Mouse (Mus musculus): ENCODE measurements at regions not wholly inside any gene's neighbourhood (a gene's known extent, or its start where the extent isn't known, plus 50 kb on each side); places are given as distances from the start of the nearest gene placed in this dataset.
"Not testable (repeated sequence)": the region's sequence is repeated elsewhere in the genome, so short reads cannot be mapped to it uniquely, and the experiment has no call there.

DNA sequence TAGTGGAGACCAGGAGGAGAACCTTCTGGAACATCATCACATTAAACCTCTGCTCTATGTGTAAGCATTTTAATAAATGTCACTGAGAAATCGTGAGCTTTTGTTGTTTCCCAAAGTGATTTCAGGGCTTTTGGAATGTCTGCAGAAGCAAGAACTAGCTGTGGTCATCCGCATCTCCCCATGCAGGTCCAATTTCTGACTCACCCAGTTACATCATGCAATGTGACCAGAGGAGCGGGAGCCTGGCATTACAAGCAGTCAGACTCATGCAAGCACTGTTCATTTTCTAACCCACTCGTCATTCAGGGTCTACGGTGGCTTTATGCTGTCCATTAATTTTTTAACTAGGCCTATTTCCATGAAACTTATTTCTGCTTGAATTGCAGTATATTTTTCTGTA lies 151.2 kb upstream of the Supt20 start:
- DNase-seq (ENCODE audit: low read depth, low spot score) = no peak

DNA sequence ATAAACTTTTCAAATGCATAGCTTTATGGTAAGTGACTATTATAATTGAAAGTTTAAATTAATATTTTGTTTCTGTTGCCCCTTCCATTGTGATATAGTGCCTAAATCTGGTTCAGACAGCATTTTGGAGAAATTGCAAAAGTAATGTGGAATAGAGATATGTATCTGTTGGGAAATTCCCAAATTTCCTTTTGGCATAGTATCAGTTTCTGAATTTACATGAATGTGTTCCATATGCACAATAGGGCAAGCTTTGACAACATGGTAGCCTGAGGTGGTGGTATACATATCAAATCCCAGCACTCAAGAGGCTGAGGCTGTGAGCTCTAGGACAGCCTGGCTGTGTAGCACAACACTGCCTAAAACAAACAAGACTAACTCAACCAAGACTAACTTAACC lies 147.2 kb upstream of the Supt20 start:
- no peak for DNase-seq (ENCODE audit: low read depth, low spot score)

DNA sequence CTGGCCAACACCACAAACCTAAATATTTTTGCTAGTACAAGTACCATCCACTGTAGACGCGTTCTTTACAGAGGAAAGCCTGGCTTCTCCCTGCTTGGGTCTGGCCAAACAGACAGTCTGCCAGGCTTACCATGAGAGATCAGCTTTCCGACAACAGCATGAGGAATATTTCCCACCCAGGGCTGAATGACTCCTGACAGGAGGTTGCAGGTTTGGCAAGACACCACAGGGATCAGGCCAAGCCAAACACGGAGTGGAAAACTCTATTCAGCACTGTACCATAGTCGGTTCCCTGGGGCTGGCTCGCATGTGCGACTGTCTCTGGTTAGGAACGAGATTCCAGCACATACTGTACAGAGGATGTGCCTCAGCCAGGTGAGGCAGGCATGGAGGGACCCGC lies 140.7 kb upstream of the Supt20 start:
- DNase-seq (ENCODE audit: low read depth, low spot score) = no peak

DNA sequence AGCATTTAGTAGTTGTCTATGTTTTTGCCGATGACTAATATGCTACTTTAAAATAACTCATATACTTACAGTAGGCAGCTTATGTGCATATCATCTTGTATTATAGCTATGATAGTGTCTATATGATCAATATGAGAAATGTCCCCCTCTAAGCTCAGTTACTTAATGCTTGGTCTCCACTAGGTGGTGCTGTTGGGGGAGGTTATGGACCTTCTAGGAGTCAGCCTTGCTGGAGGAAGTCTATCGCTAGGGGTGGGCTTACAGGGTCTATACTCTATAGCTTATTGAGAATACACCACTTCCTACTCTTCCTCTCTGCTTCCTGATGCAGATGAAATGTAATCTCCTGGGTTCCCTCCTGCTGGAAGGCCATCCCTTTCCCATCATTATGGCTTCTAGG lies 136.7 kb upstream of the Supt20 start:
- peak; percentile 49 for DNase-seq (ENCODE audit: low read depth, low spot score)

DNA sequence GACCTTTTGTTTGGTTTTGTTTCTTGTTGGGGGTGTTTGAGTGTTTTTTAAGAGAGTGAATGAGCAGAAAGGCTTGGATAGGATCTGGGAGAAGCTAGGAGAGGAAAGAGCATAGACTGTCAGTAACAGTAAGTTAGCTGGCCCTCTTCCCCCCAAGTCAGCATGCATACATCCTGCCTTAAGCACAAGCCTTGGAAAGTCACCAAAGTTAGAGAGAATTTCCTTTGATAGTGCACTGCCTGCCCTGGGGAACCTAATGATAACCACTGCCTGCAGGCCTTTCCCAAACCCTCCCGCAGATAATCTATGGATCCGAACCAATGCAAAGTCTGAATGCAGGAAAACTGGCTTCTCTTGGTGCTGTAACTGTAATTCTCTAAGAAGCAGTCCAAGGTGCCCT lies 133.6 kb upstream of the Supt20 start:
- no peak for DNase-seq (ENCODE audit: low read depth, low spot score)

DNA sequence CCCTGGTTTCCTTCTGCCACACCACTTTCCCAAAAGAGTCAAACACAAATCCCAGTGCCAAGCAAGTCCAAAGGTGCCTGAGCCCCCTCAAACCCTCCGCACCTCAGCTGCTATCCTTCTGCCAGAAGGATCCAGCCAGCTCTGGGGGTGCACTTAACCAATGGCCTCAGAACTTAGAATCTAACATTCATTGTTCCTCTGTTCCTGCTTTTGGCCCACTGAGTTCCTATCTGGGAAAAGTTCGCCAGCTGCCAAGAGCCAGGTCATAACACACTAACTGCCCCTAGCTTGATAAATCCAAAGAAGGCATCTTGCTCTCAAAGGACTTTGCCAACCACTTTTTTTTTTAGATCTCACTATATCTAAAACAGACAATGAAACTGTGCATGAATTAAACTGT lies 133.1 kb upstream of the Supt20 start:
- no peak for DNase-seq (ENCODE audit: low read depth, low spot score)

DNA sequence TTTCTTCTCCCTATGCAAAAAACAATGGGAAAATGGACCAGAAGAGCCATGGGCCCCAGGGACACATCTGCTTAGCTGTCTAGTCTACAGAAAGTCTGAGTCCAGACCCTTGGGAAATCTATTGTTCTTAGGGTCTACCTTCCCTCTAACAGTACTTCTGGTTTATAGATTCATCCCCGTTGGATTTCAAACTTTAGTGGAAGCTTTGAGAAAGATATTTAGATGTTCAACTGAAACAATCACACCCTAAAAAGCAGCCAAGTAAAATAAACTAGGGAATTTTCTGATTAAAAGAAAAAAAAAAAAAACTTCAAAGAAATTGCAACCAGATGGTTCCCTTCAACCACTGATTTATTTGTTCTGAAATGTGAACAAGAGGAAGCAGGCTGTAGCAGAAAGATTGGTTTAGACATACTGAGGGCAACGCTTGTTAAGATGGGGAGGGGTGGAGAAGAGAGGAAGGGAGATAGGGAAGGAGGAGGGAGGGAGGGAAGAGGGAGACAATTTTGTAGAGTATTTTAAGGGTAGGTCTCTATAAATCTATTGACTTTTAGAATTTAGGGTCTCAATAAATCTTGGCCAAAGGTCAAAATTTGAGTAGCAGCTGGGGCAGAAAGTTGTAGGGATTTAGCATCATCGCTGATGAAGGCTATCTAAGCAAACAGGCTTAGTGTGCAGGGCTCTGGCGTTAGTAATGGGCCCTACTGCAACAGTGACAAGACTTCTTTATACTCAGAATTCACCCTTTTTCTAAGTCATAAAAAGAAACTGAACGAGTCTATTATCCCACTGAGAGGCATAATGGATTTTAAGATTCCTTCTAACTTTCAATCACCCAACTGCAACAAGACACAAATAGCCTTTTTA lies 132.3 kb upstream of the Supt20 start:
- DNase-seq (ENCODE audit: low read depth, low spot score) = no peak

DNA sequence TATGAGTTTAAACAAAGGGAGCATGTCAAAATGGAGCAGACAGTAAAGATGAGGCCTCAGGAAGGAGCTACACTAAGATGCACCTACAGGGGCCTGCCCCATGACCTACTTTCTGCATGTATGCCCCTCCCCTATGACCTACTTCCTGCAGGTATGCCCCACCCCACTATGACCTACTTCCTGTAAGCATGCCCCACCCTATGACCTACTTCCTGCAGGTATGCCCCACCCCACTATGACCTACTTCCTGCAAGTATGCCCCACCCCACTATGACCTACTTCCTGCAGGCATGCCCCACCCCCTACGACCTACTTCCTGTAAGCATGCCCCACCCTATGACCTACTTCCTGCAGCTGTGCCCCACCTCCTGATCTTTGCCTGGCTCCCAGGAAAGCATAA lies 125.3 kb upstream of the Supt20 start:
- DNase-seq (ENCODE audit: low read depth, low spot score) = no peak

DNA sequence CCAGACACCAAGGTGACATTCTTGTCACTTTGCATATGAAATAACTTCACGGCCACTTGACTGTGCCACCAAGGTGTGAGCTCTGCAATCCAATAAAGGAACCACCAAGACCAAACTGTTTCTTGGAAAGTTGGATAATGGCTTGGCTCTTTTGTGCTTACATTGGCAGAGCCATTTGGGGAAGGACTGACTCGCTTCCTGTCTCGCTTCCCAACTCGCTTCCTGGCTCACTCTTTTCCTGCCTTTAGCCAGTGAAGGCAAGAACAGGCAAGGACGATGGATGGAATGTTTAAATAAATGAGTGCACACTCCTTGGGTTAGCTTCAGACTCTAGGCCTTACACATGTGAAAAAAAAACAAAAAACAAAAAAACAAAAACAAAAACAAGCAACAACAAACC lies 124.5 kb upstream of the Supt20 start:
- no peak for DNase-seq (ENCODE audit: low read depth, low spot score)

DNA sequence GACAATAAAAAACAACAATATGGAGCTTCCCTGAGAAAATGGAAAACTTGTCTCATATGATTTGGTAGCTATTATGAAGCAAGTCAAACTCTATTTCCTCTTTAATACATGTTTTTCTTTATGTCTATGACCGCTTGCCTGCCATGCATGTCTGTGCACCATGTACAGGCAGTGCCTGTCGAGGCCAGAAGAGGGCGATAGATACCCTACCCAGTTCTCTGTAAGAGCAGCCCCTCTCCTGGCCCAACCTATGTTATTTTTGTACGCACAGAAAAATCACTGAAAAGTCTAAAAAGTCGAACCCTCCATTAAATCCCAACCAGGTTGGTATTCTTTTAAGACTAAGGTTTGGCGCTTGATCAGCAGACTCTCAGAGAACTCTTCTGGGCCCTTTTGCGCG lies 122.1 kb upstream of the Supt20 start:
- peak; percentile 45 for DNase-seq (ENCODE audit: low read depth, low spot score)

DNA sequence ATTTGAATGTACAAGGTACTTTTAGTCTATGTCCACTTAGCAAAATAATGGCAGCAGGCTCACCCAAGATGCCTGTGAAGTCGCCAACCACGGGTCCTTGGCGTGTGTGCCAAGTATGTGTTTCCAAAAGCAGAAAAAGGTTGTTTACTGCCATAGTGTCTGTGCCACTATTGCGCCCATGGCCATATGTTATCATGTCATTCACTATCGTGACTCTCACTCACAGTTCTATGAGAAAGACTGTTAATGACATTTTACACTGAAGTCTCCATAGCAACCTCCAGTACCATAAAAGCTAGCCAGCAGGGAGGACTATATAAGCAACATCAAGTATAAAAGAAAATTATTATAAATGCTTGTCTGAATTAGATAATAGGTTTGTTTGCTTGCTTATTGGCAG lies 114.8 kb upstream of the Supt20 start:
- no peak for DNase-seq (ENCODE audit: low read depth, low spot score)

DNA sequence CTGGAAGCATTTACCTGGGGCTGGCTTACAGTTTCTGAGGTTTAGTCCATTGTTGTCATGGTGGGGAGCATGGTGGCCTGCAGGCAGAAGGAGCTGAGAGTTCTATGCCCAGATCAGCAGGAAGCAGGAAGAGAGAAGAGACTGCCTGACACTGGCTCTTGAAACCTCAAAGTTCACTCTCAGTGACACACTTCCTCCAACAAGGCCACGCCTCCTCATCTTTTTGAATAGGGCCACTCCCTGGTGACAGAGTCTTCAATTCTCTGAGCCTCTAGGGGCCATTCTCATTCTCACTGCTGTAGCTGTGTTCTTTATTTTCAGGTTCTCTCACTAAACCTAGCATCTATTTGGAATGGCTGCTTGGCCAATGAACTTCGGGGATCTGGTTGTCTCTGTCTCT lies 113.2 kb upstream of the Supt20 start:
- no peak for DNase-seq (ENCODE audit: low read depth, low spot score)

DNA sequence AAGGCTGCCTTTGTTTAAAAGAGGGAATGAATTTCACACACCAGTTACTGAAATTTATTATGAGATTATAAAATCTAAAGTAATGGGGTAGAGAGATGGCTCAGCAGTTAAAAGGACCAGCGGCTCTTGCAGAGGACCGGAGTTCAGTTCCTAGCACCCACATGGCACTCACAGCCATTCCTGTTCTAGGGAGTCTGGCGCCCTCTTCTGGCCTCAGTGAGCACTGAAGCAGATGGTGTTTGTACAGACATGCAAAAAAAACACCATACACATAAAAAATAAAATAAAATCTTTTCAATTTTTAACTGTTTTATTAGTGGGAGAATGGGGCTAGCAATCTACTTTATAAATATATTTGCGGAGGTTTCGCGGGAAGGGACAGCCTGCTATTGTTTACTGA lies 112.3 kb upstream of the Supt20 start:
- DNase-seq (ENCODE audit: low read depth, low spot score) = no peak

DNA sequence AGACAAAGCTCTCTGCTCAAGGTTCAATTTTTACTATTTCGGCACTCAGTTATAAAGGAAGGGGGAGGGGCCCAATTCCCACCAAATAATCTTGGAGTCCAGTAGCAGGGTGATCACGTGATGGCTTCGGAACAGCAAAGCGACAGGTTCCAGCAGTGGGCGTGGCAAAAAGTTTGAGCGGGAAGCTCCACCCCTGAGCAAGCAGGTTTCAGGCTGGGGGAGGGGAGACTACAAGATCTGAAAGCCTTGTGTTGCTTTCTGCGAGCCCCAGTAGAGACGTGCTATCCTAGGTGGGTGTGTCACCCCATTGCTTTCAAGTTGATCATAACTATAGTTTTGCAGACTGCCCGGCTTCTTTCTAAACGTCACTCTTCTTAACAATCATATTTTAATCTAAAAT lies 106.8 kb upstream of the Supt20 start:
- not testable (repeated sequence) for DNase-seq (ENCODE audit: low read depth, low spot score)

DNA sequence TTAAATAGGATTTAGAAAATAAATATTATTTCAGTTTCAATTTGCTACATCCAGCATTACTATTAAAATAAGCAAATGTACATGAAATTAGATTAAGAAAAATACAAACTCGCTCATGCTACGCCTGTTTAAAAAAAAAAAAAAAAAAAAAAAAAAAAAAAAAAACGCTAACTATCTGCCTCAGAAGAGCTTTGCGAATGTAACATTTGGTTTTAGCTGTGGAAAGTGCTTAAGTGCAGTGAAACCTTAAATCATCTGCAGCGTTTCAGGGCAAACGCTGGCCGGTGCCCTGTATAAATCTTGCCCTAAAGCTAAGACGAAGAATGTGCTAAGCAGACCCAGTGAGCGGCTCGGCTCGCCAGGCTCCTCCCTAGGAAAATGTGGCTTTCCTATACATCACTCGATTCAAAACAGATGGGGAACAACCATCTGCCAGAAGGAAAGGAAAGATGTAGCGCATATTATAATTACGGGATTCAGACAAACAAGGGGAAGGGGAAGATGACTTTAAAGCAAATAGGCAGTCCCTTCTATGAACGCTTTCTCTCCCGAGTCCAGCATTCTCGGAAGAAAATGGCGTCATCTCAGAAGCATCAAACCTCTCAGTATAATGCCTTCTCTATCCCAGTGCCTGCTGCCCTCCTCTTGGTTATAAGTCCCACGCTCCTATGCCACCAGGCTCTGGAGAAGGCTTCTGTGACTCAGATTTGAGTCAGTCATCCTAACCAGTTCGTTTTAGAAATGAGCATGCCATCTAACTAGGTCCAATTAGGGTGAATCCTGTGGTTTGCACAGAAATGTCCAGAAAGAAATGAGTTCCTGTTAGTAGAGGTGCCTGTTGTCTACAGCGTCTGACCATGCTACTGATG lies 105.2 kb upstream of the Supt20 start:
- DNase-seq (ENCODE audit: low read depth, low spot score) = no peak

DNA sequence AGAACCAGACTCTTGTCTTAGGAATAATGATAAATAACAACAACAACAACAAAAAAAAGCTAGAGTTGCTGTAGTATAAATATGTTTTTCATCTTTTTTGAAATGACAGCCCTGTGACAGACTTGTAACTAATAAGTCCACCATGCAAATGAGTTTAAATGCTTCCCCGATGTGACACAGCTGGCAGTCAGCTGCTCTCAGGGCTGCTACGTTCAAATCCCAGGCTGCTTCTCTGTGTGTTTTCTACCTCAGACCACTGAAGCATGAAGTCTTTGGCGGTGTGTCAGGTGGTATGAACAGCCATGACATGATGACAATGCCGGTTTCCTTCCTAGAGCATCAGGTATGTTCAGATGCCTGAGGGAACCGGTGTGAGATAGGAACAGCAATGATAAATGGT lies 104.4 kb upstream of the Supt20 start:
- peak; percentile 62 for DNase-seq (ENCODE audit: low read depth, low spot score)

DNA sequence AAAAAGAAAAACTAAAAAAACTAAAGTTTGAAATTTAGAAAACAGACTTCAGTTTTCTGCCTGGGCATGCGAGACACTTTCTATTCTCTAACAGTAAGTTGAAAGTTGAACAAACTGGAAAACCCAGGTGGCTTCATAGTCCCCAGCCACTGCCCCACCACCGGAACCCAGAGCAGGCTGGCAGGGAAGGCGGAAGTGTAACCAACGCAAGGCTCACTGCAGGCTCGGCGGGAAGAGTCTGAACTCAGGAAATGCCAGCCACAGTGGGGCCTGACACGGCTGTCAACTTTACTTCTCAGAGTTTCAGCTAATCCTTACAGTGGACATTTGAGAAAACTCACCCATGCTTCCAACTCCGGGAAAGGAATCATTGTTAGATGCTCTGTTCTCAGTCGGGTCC lies 102.6 kb upstream of the Supt20 start:
- DNase-seq (ENCODE audit: low read depth, low spot score) = peak; percentile 57

DNA sequence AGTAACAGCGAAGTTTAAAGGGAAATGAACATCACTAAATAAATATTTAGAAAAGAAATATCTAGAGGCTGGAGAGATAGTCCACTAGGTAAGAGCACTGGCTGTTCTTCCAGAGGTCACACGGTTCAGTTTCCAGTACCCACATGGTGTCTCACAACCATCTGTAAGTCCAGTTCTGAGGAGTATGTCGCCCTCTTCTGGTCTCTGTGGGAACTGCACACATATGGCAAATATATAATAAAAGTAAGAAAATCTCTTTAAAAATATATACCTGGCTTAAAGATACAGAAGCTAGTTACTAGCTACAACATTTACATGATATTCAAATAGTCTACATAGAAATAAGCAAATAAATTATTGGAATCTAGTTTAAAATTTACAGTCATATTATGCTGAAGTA lies 101.4 kb upstream of the Supt20 start:
- DNase-seq (ENCODE audit: low read depth, low spot score) = peak; percentile 39

DNA sequence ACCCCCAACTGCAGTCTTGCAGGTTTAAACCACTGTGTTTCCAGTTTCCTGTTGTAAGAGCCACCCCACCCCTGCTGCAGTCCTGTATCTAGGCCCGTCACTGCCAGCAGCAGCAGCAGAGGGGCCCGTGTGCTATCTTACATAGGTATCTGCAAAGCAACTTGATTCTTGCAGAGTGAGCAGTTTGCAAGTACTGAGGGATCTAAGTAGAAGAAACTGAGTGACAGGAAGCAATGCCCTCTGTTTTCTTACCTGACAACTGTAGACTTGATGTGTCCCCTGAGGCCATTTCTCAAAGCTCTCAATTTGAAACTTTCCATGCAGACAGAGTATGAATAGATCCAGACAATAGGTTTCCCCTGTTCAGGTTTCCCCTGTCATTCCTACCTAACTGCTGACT lies 100.5 kb upstream of the Supt20 start:
- no peak for DNase-seq (ENCODE audit: low read depth, low spot score)

DNA sequence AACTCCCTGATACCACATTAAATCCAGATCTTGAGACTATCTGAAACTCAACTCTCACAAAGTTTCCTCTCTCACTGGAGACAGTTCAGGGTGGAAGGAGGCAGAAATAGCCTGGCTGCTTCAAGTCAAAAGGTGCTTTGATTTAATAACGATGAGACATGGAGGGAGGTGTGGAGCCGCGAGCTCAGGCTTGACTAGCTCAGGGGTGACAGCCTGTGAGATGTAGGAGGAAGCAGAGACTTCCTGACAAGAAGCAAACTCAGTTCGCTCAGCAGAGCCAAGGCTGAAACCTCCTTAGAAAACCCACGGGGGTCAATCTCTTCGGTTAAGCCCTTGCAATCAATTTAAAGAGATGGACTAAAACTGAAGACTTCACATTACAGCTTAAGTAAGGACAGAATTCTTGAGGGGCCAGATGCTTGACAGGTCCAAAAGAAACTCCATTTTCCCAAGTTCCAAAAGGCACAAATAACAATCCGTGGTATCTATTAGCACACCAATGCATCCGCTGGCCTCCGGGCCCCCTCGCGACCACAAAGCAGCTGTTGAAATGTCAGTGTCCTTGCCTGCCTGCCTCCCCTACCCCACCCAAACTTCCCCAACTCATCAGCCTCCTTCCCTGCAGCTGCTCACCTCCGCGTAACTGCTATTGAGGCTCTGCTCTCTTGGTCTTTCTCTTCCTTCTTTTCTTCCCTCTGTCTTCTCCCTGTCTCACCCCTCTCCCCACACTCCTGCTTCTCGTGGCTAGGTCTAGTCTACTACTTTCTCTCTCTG lies 99.8 kb upstream of the Supt20 start:
- DNase-seq (ENCODE audit: low read depth, low spot score) = no peak

DNA sequence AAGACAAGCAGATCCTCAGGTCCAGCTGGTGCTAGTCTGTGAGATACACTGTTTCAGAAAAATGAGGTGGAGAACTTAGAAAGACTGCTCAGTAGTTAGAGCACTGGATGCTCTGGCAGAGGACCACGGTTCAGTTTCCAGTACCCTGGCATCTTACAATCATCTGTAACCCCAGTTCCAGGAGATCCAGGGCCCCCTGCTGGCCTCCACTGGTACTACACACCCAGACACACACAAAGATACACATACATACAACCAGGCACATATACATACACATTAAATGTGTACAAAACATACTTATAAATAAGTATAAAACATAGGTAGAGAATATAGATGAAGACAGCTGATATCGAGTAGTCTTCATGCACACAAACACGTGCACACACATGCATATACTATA lies 97.4 kb upstream of the Supt20 start:
- no peak for DNase-seq (ENCODE audit: low read depth, low spot score)
